17 mouse cellular contexts compared by ENCODE assay signal in the genomic region with DNA sequence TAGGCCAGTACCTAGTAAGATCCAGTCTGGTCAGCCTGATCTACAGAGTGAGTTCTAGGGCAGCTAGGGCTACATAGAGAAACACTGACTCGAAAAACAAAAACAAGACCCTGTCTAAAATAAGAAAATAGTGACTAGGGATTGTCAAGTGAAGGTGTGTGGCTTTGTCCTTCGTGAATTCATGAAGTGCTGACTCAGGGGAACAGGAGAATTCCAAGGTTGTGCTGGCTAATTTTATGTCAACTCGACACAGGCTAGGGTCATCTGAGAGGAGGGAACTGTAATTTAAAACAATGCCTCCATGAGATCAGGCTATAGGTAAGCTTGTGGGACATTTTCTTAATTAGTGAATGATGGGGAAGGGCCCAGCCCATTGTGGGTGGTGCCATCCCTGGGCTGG. TPM values are rescaled to one million over a fixed set of nuclear protein-coding genes. Genes with fewer than 3 reads are reported as not detected.
"Had no signal": no experiment of that assay in that cellular context is flagged by ENCODE, and none has a peak within 500 bp of the region (broad histone marks: within the 10 kb centered on the region; RNA-seq: fewer than 3 reads in every experiment).

No protein-coding gene starts in this region.

- H3K9ac ChIP-seq: lung, embryonic 15.5 days; midbrain, embryonic 13.5 days; midbrain, embryonic 15.5 days; neural tube, embryonic 12.5 days; stomach, embryonic 15.5 days had no signal

- H3K9me3 ChIP-seq: lung, embryonic 15.5 days; megakaryocyte, embryonic 14.5 days; midbrain, embryonic 13.5 days; midbrain, embryonic 15.5 days; neural tube, embryonic 12.5 days; stomach, embryonic 15.5 days had no signal

- H3K36me3 ChIP-seq: lung, embryonic 15.5 days; midbrain, embryonic 13.5 days; midbrain, embryonic 15.5 days; neural tube, embryonic 12.5 days; stomach, embryonic 15.5 days had no signal

- H3K4me1 ChIP-seq: lung, embryonic 15.5 days; neural tube, embryonic 12.5 days had no signal

- DNase-seq: liver, postnatal 0 days; lung, postnatal 14 days; lung, postnatal 36 days; right cerebral cortex, postnatal 14 days; thymus, adult 2 months; thymus, postnatal 25 days; thymus, postnatal 4 days had no signal

- H3K27me3 ChIP-seq: lung, embryonic 15.5 days; megakaryocyte, embryonic 14.5 days; midbrain, embryonic 13.5 days; midbrain, embryonic 15.5 days; neural tube, embryonic 12.5 days; stomach, embryonic 15.5 days had no signal

- H3K4me3 ChIP-seq: lung, embryonic 15.5 days; midbrain, embryonic 15.5 days; neural tube, embryonic 12.5 days had no signal

- ATAC-seq: liver, postnatal 0 days; lung, postnatal 0 days; midbrain, embryonic 13.5 days; midbrain, embryonic 15.5 days had no signal

- H3K27ac ChIP-seq: lung, embryonic 15.5 days; macrophage; midbrain, embryonic 13.5 days; neural tube, embryonic 12.5 days; stomach, embryonic 15.5 days; stomach, postnatal 0 days had no signal

RNA-seq across cellular contexts. Expression of a gene that starts 44.0 kb away (rescaled TPM):
- total RNA-seq: monocyte, adult 5-6 weeks had no signal
